Mouse (Mus musculus) liver, embryonic 15.5 days (tissue): ENCODE measurements at regions not wholly inside any gene's neighbourhood (a gene's known extent, or its start where the extent isn't known, plus 50 kb on each side); places are given as distances from the start of the nearest gene placed in this dataset.

Source experiments
- ATAC-seq: fragments of 200-750 bp; cut with Nextera tagmentation; 2 replicates; pipeline ENCODE4 v1.8.0; 2017; ENCODE audit warnings: moderate number of reproducible peaks, mild to moderate bottlenecking, moderate library complexity; ENCODE audit not compliant: insufficient read depth
- H3K27ac ChIP-seq: fragments of 300-500 bp; sonication (generic); replicated peaks from 2 replicates; pipeline ENCODE4 v1.5.1; 2015; ENCODE audit warnings: mild to moderate bottlenecking, inconsistent platforms
- H3K27me3 ChIP-seq: fragments of 300-500 bp; sonication (generic); 2 replicates; pipeline ENCODE4 v1.6.1; 2015; ENCODE audit warnings: mild to moderate bottlenecking, inconsistent platforms
- H3K36me3 ChIP-seq: fragments of 300-500 bp; sonication (generic); replicated peaks from 2 replicates; pipeline ENCODE4 v1.6.1; 2015; ENCODE audit warnings: moderate library complexity, mild to moderate bottlenecking, inconsistent platforms
- H3K4me1 ChIP-seq: fragments of 300-500 bp; sonication (generic); replicated peaks from 2 replicates; pipeline ENCODE4 v1.6.1; 2015; ENCODE audit warnings: inconsistent platforms
- H3K4me2 ChIP-seq: fragments of 300-500 bp; sonication (generic); 2 replicates; pipeline ENCODE4 v1.6.1; 2015; ENCODE audit warnings: moderate library complexity, mild to moderate bottlenecking, inconsistent platforms
- H3K4me3 ChIP-seq: fragments of 300-500 bp; sonication (generic); replicated peaks from 2 replicates; pipeline ENCODE4 v1.5.1; 2015; ENCODE audit warnings: mild to moderate bottlenecking, inconsistent platforms
- H3K9ac ChIP-seq: fragments of 300-500 bp; sonication (generic); 2 replicates; pipeline ENCODE4 v1.6.1; 2015; ENCODE audit warnings: moderate library complexity, mild to moderate bottlenecking, inconsistent platforms
- H3K9me3 ChIP-seq: fragments of 300-500 bp; sonication (generic); replicated peaks from 2 replicates; pipeline ENCODE4 v1.6.1; 2016; ENCODE audit warnings: inconsistent platforms
- WGBS: fragments of 180-500 bp; shearing (Covaris S2); methylation state at CpG from one replicate; pipeline ENCODE4 v1.1.7; 2015; ENCODE audit warnings: mixed read lengths; ENCODE audit not compliant: insufficient replicate concordance; 5-methylcytosine and 5-hydroxymethylcytosine counted together

- Histone ChIP-seq H3K4me3 (no peak overlapping the region), H3K4me2 (no peak overlapping the region), H3K27ac (no peak overlapping the region), H3K9ac (no peak overlapping the region), H3K4me1 (no peaks in the 10 kb centered on the region), H3K9me3 (no peaks in the 10 kb centered on the region), H3K27me3 (no peaks in the 10 kb centered on the region), H3K36me3 (no peaks in the 10 kb centered on the region)
- WGBS, result 17% methylated on average over 1 of the region's 1 CpGs
- no peak for ATAC-seq
Measured at GRCm38 (mm10) chr3:61064720-61065119, 62.1 kb downstream of the P2ry1 start.

- Histone ChIP-seq H3K27me3 (no peaks in the 10 kb centered on the region), H3K4me2 (no peak overlapping the region), H3K36me3 (no peaks in the 10 kb centered on the region), H3K9me3 (no peaks in the 10 kb centered on the region), H3K27ac (no peak overlapping the region), H3K4me1 (peaks cover 7% of the 10 kb centered on the region), H3K9ac (no peak overlapping the region), H3K4me3 (no peak overlapping the region)
- 69% methylated on average over 1 of the region's 1 CpGs for WGBS
- no peak for ATAC-seq
Measured at GRCm38 (mm10) chr3:61067067-61067466, 64.5 kb downstream of the P2ry1 start.

- Histone ChIP-seq H3K4me1 (peaks cover 10% of the 10 kb centered on the region), H3K27ac (no peak overlapping the region), H3K9ac (no peak overlapping the region), H3K4me2 (no peak overlapping the region), H3K4me3 (no peak overlapping the region), H3K36me3 (no peaks in the 10 kb centered on the region), H3K27me3 (no peaks in the 10 kb centered on the region), H3K9me3 (no peaks in the 10 kb centered on the region)
- ATAC-seq, result no peak
Measured at GRCm38 (mm10) chr3:61068229-61068628, 65.6 kb downstream of the P2ry1 start.

- Histone ChIP-seq H3K36me3 (no peaks in the 10 kb centered on the region), H3K27me3 (no peaks in the 10 kb centered on the region), H3K9me3 (no peaks in the 10 kb centered on the region), H3K4me3 (no peak overlapping the region), H3K4me2 (no peak overlapping the region), H3K4me1 (peaks cover 20% of the 10 kb centered on the region), H3K9ac (no peak overlapping the region), H3K27ac (0 out of 2 replicates have a peak overlapping the region, but pooled peaks have one; percentile 9)
- WGBS, result 76% methylated on average over 1 of the region's 1 CpGs
- ATAC-seq, result peak; percentile 38; the same call in 1 of the 2 replicates
Measured at GRCm38 (mm10) chr3:61071041-61071440, 68.4 kb downstream of the P2ry1 start.

- peak; percentile 71 for ATAC-seq
- Histone ChIP-seq H3K9me3 (no peaks in the 10 kb centered on the region), H3K4me3 (no peak overlapping the region), H3K4me1 (peaks cover 22% of the 10 kb centered on the region), H3K27me3 (no peaks in the 10 kb centered on the region), H3K27ac (no peak overlapping the region), H3K36me3 (no peaks in the 10 kb centered on the region), H3K9ac (no peak overlapping the region), H3K4me2 (no peak overlapping the region)
- WGBS, result 52% methylated on average over 1 of the region's 1 CpGs
Measured at GRCm38 (mm10) chr3:61072330-61072729, 69.7 kb downstream of the P2ry1 start.

GRCm38 (mm10) chr3:61073103-61073502, 70.5 kb downstream of the P2ry1 start:
- H3K27me3 ChIP-seq, result no peaks in the 10 kb centered on the region
- peaks cover 22% of the 10 kb centered on the region for H3K4me1 ChIP-seq
- H3K27ac ChIP-seq, result no peak overlapping the region
- no peak overlapping the region for H3K4me3 ChIP-seq
- no peak overlapping the region for H3K9ac ChIP-seq
- no peak for ATAC-seq
- no peaks in the 10 kb centered on the region for H3K9me3 ChIP-seq
- H3K36me3 ChIP-seq, result no peaks in the 10 kb centered on the region
- WGBS, result 95% methylated on average over 1 of the region's 1 CpGs
- no peak overlapping the region for H3K4me2 ChIP-seq

GRCm38 (mm10) chr3:61073806-61074205, 71.2 kb downstream of the P2ry1 start:
- no peaks in the 10 kb centered on the region for H3K27me3 ChIP-seq

GRCm38 (mm10) chr3:61075839-61076238, 73.2 kb downstream of the P2ry1 start:
- H3K27me3 ChIP-seq, result no peaks in the 10 kb centered on the region
- no peaks in the 10 kb centered on the region for H3K36me3 ChIP-seq
- peak; percentile 73 for ATAC-seq
- H3K4me3 ChIP-seq, result no peak overlapping the region
- H3K4me2 ChIP-seq, result no peak overlapping the region
- H3K27ac ChIP-seq, result no peak overlapping the region
- no peak overlapping the region for H3K9ac ChIP-seq
- 31% methylated on average over 2 of the region's 2 CpGs for WGBS
- H3K4me1 ChIP-seq, result peaks cover 19% of the 10 kb centered on the region
- H3K9me3 ChIP-seq, result no peaks in the 10 kb centered on the region

More at GRCm38 (mm10) chr3:61073806-61074205, 71.2 kb downstream of the P2ry1 start:
- Histone ChIP-seq H3K9me3 (no peaks in the 10 kb centered on the region), H3K4me1 (peaks cover 22% of the 10 kb centered on the region), H3K36me3 (no peaks in the 10 kb centered on the region), H3K27ac (no peak overlapping the region), H3K4me2 (no peak overlapping the region), H3K9ac (no peak overlapping the region), H3K4me3 (no peak overlapping the region)
- 73% methylated on average over 4 of the region's 4 CpGs for WGBS
- ATAC-seq, result no peak

GRCm38 (mm10) chr3:61089931-61090330, 87.3 kb downstream of the P2ry1 start:
- Histone ChIP-seq H3K9ac (no peak overlapping the region), H3K9me3 (no peaks in the 10 kb centered on the region), H3K4me1 (no peaks in the 10 kb centered on the region), H3K36me3 (no peaks in the 10 kb centered on the region), H3K4me3 (no peak overlapping the region), H3K4me2 (no peak overlapping the region), H3K27ac (no peak overlapping the region), H3K27me3 (no peaks in the 10 kb centered on the region)
- ATAC-seq, result no peak
- WGBS, result 77% methylated on average over 1 of the region's 1 CpGs

GRCm38 (mm10) chr3:61092031-61092430, 89.4 kb downstream of the P2ry1 start:
- Histone ChIP-seq H3K4me1 (no peaks in the 10 kb centered on the region), H3K27me3 (no peaks in the 10 kb centered on the region), H3K9ac (no peak overlapping the region), H3K4me3 (no peak overlapping the region), H3K27ac (no peak overlapping the region), H3K9me3 (no peaks in the 10 kb centered on the region), H3K36me3 (no peaks in the 10 kb centered on the region), H3K4me2 (no peak overlapping the region)
- no peak for ATAC-seq
- 68% methylated on average over 2 of the region's 2 CpGs for WGBS

- H3K4me3 ChIP-seq, result no peak overlapping the region
- H3K36me3 ChIP-seq, result no peaks in the 10 kb centered on the region
- ATAC-seq, result no peak
- no peaks in the 10 kb centered on the region for H3K9me3 ChIP-seq
- H3K27ac ChIP-seq, result no peak overlapping the region
- no peaks in the 10 kb centered on the region for H3K27me3 ChIP-seq
- no peak overlapping the region for H3K9ac ChIP-seq
- H3K4me1 ChIP-seq, result no peaks in the 10 kb centered on the region
- H3K4me2 ChIP-seq, result no peak overlapping the region
Measured at GRCm38 (mm10) chr3:61116364-61116763, 113.8 kb downstream of the P2ry1 start.

GRCm38 (mm10) chr3:61133096-61133495, 130.5 kb downstream of the P2ry1 start:
- Histone ChIP-seq H3K9ac (no peak overlapping the region), H3K4me2 (no peak overlapping the region), H3K4me3 (no peak overlapping the region), H3K4me1 (no peaks in the 10 kb centered on the region), H3K9me3 (no peaks in the 10 kb centered on the region), H3K36me3 (no peaks in the 10 kb centered on the region), H3K27ac (no peak overlapping the region), H3K27me3 (no peaks in the 10 kb centered on the region)
- 36% methylated on average over 1 of the region's 1 CpGs for WGBS
- ATAC-seq, result no peak
